ENCODE assay signal across 10 mouse cellular contexts in genomic region chr19:44465960-44466525, GRCm38 (mm10). TPM values are rescaled to one million over a fixed set of nuclear protein-coding genes. Genes with fewer than 3 reads are reported as not detected.
A peak's percentile ranks its signal among the peaks of the same experiment; 100 is the strongest.
DNase-seq lines count a peak whose midpoint lies in the region; ATAC-seq and TF ChIP-seq lines count a peak whose summit lies in the region.
"Not testable (repeated sequence)": the region's sequence is repeated elsewhere in the genome, so short reads cannot be mapped to it uniquely, and the experiment has no call there.
"Had no signal": no experiment of that assay in that cellular context is flagged by ENCODE, and none has a peak within 500 bp of the region (broad histone marks: within the 10 kb centered on the region; RNA-seq: fewer than 3 reads in every experiment).

No protein-coding gene starts in this region.

- not testable (repeated sequence) for TF ChIP-seq CTCF in kidney, adult 2 months (conservative IDR thresholded peaks at IDR 0.05; ENCODE audit: insufficient read depth, insufficient read length, low read depth, low read length)

- not testable (repeated sequence) for ATAC-seq in forebrain, embryonic 15.5 days (replicated peaks); midbrain, embryonic 14.5 days (ENCODE audit: low FRiP score, low TSS enrichment)
- peak; percentile 51; the same call in 1 of the 2 replicates for ATAC-seq in hindbrain, embryonic 15.5 days (ENCODE audit: low FRiP score, low read depth)
- 0 out of 2 replicates have a peak, but pooled peaks have one; percentile 29 for ATAC-seq in kidney, embryonic 15.5 days (replicated peaks; ENCODE audit: low FRiP score)

- not testable (repeated sequence) for H3K27me3 ChIP-seq in forebrain, embryonic 15.5 days; hindbrain, embryonic 15.5 days; kidney, adult 2 months (replicated peaks; ENCODE audit: control insufficient read depth, insufficient read depth, low read length); kidney, embryonic 15.5 days; midbrain, embryonic 14.5 days (ENCODE audit: control insufficient read depth, insufficient read depth, low read length)

- H3K36me3 ChIP-seq in forebrain, embryonic 15.5 days; hindbrain, embryonic 15.5 days; kidney, adult 2 months (ENCODE audit: control insufficient read depth, insufficient read depth, low read length); kidney, embryonic 15.5 days; midbrain, embryonic 14.5 days (ENCODE audit: control insufficient read depth, insufficient read depth, low read length): not testable (repeated sequence)

- not testable (repeated sequence) for TF ChIP-seq POLR2A in kidney, adult 2 months (IDR thresholded peaks at IDR 0.05; ENCODE audit: low read depth, low read length)

- peak; percentile 72 for DNase-seq in kidney, adult 2 months
- DNase-seq in midbrain, embryonic 14.5 days: peak; percentile 26

- H3K4me3 ChIP-seq in brown adipose tissue, adult 24 weeks (ENCODE audit: insufficient read depth, low read depth, low read length); forebrain, embryonic 15.5 days; hindbrain, embryonic 15.5 days; kidney, adult 2 months (ENCODE audit: insufficient read depth, low read depth, low read length); kidney, embryonic 15.5 days (replicated peaks); midbrain, embryonic 14.5 days (replicated peaks; ENCODE audit: low read depth, low read length): not testable (repeated sequence)

- peak overlapping the region; percentile 32; the same call in 1 of the 2 replicates for H3K27ac ChIP-seq in brown adipose tissue, adult 24 weeks (replicated peaks; ENCODE audit: low read depth, low read length)
- not testable (repeated sequence) for H3K27ac ChIP-seq in forebrain, embryonic 15.5 days (replicated peaks); kidney, adult 2 months (ENCODE audit: insufficient read depth, low read depth, low read length); midbrain, embryonic 14.5 days (replicated peaks; ENCODE audit: low read depth, low read length)
- 0 out of 2 replicates have a peak overlapping the region, but pooled peaks have one; percentile 25 for H3K27ac ChIP-seq in hindbrain, embryonic 15.5 days (replicated peaks)
- 0 out of 2 replicates have a peak overlapping the region, but pooled peaks have one; percentile 8 for H3K27ac ChIP-seq in kidney, embryonic 15.5 days

- H3K4me1 ChIP-seq in brown adipose tissue, adult 24 weeks (ENCODE audit: control insufficient read depth, insufficient read depth, insufficient read length, low read length); forebrain, embryonic 15.5 days; hindbrain, embryonic 15.5 days (replicated peaks); kidney, adult 2 months (ENCODE audit: control insufficient read depth, insufficient read depth, low read length); midbrain, embryonic 14.5 days (ENCODE audit: control insufficient read depth, insufficient read depth, low read length): not testable (repeated sequence)
- peaks cover 14% of the 10 kb centered on the region; the same call in 1 of the 2 replicates for H3K4me1 ChIP-seq in kidney, embryonic 15.5 days

- H3K9me3 ChIP-seq in forebrain, embryonic 15.5 days; hindbrain, embryonic 15.5 days; midbrain, embryonic 14.5 days (ENCODE audit: control insufficient read depth, low read length): not testable (repeated sequence)
- peaks cover 14% of the 10 kb centered on the region for H3K9me3 ChIP-seq in kidney, embryonic 15.5 days (replicated peaks)

- peak overlapping the region; percentile 19; the same call in 1 of the 2 replicates for H3K4me2 ChIP-seq in forebrain, embryonic 15.5 days (replicated peaks)
- H3K4me2 ChIP-seq in hindbrain, embryonic 15.5 days: peak overlapping the region; percentile 2; the same call in 1 of the 2 replicates
- H3K4me2 ChIP-seq in kidney, embryonic 15.5 days: 0 out of 2 replicates have a peak overlapping the region, but pooled peaks have one; percentile 24
- H3K4me2 ChIP-seq in midbrain, embryonic 14.5 days (ENCODE audit: low read length): not testable (repeated sequence)

- not testable (repeated sequence) for H3K9ac ChIP-seq in forebrain, embryonic 15.5 days (replicated peaks); hindbrain, embryonic 15.5 days; kidney, embryonic 15.5 days; midbrain, embryonic 14.5 days (replicated peaks; ENCODE audit: low read length)

- 25% methylated on average over 14 of the region's 14 CpGs for WGBS in forebrain, embryonic 15.5 days
- WGBS in hindbrain, embryonic 15.5 days: 42% methylated on average over 14 of the region's 14 CpGs
- WGBS in kidney, adult 2 months: 29% methylated on average over 14 of the region's 14 CpGs
- 39% methylated on average over 14 of the region's 14 CpGs for WGBS in kidney, embryonic 15.5 days
- 61% methylated on average over 14 of the region's 14 CpGs for WGBS in midbrain, embryonic 14.5 days

RNA-seq across cellular contexts. Expression of gene Wnt8b, which starts 27.2 kb away (rescaled TPM):
- not detected in 2 replicates for polyA plus RNA-seq in brown adipose tissue, adult 24 weeks (2012; ENCODE audit: insufficient read depth, insufficient read length, missing spikeins)
- 3.0 and 4.6 TPM in 2 replicates for polyA plus RNA-seq in forebrain, embryonic 15.5 days (2015; fragmentation: Nextera tagmentation; extraction: Ambion mirVana)
- polyA plus RNA-seq in hindbrain, embryonic 15.5 days (2015; fragmentation: Nextera tagmentation; extraction: Ambion mirVana): 0.04 TPM in 1 of 2 replicates, not detected in the other
- polyA plus RNA-seq in kidney, adult 2 months (2012; rRNA removed): 0.11 and 0.14 TPM in 2 replicates
- 2.6 and 3.4 TPM in 2 replicates for polyA plus RNA-seq in kidney, embryonic 15.5 days (2015; fragmentation: Nextera tagmentation; extraction: Ambion mirVana)
- 0.54 and 1.2 TPM in 2 replicates for polyA plus RNA-seq in midbrain, embryonic 14.5 days (2014; fragmentation: Nextera tagmentation; extraction: Ambion mirVana)
- polyA plus RNA-seq: heart, adult 2 months; heart, embryonic 11.5 days; heart, embryonic 15.5 days; intestine, embryonic 15.5 days had no signal

RNA-seq across cellular contexts. Expression of gene Scd1, which starts 58.4 kb away (rescaled TPM):
- polyA plus RNA-seq in brown adipose tissue, adult 24 weeks (2012; ENCODE audit: insufficient read depth, insufficient read length, missing spikeins): 10,672 and 38,636 TPM in 2 replicates
- polyA plus RNA-seq in forebrain, embryonic 15.5 days (2015; fragmentation: Nextera tagmentation; extraction: Ambion mirVana): 3.5 and 4.0 TPM in 2 replicates
- polyA plus RNA-seq in hindbrain, embryonic 15.5 days (2015; fragmentation: Nextera tagmentation; extraction: Ambion mirVana): 8.9 and 9.1 TPM in 2 replicates
- 3,910 and 4,173 TPM in 2 replicates for polyA plus RNA-seq in kidney, adult 2 months (2012; rRNA removed)
- 4.1 and 5.2 TPM in 2 replicates for polyA plus RNA-seq in kidney, embryonic 15.5 days (2015; fragmentation: Nextera tagmentation; extraction: Ambion mirVana)
- 5.9 and 6.8 TPM in 2 replicates for polyA plus RNA-seq in midbrain, embryonic 14.5 days (2014; fragmentation: Nextera tagmentation; extraction: Ambion mirVana)

Comparison
In these comparisons a context has a peak if more than half of its experiments do, and no peak if none do; other contexts are left out.
1. RNA of gene Scd1, which starts 58.4 kb away (polyA plus RNA-seq): 10,672 to 38,636 TPM in brown adipose tissue, adult 24 weeks and 3,910 to 4,173 TPM in kidney, adult 2 months; 8.9 to 9.1 TPM in hindbrain, embryonic 15.5 days, 5.9 to 6.8 TPM in midbrain, embryonic 14.5 days, 4.1 to 5.2 TPM in kidney, embryonic 15.5 days and 3.5 to 4.0 TPM in forebrain, embryonic 15.5 days; every median in the first group is over 100 times any median in the second.